Mouse (Mus musculus): ENCODE measurements around the gene Ostf1.

DNA sequence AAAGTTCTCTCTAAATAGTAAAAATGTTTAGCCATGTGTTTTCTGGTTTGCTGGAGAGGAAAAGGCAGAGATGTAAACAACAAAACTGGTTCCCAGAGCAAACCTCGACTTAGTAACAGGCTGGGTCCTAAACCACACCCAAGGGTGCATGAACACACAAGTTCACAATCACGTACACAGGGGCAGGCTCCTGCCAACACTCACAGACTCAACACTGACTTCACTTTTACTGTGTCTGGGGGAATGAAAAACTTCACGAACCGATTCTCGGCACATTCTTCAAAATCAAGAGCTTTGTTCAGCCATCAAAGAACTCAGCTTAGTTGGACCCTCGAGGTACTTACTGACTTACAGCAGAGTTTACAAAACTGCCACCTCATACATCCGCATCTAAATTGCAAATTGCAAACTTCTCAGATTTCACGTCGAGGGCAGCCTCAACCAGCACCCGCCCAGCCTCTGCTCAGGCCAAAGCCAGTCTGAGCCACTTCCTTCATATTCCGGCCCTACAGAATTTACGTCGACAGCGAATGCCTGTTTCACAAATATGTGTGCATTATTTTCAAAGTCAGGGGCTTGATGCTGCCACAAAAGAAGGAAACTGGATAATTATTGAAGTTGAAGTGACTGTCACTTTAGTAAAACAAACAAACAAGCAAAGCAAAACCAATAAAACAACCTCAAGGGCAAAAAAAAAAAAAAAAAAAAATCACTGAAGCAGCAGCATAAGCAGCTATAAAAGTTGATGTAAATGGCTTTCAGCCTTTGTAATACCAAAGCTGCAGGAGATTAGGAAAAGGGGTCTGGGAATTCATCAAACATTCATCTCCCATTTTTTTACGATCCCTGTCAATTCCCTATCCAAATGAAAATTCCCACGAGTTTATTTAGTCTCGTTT, 1.2 kb downstream of the Ostf1 start:
- TF ChIP-seq TBP (conservative IDR thresholded peaks at IDR 0.05; ENCODE audit: low read depth, low read length) (no peak), MAX (IDR thresholded peaks at IDR 0.05; ENCODE audit: low read length) (no peak), POLR2A (IDR thresholded peaks at IDR 0.05; ENCODE audit: low read depth, low read length) (no peak), CTCF (conservative IDR thresholded peaks at IDR 0.05 in 1 of 2, IDR thresholded peaks at IDR 0.05 in 1 of 2; ENCODE audit: low read depth in 2 of 2, low read length in 2 of 2) (no peak), IRF4 (IDR thresholded peaks at IDR 0.05; ENCODE audit: low read depth, low read length) (no peak), RCOR1 (conservative IDR thresholded peaks at IDR 0.05; ENCODE audit: low read depth, low read length) (no peak)

Measured in CH12.LX (cell line).